Mouse (Mus musculus) cerebellum, adult 2 months (tissue): ENCODE data around the gene Aspdh. TPM values are rescaled to one million over a fixed set of nuclear protein-coding genes. Genes with fewer than 3 reads are reported as not detected.

Experiments used
- DNase-seq, 2 experiments: peaks; one replicate each; pipeline ENCODE4 v3.0.0; 2021
- H3K27ac ChIP-seq: fragments of 200-500 bp; 2 replicates; pipeline ENCODE4 v1.5.1; 2012; ENCODE audit warnings: low read length, control low read depth, inconsistent platforms; ENCODE audit not compliant: insufficient read depth
- H3K27me3 ChIP-seq: fragments of 200-500 bp; 2 replicates; pipeline ENCODE4 v1.6.1; 2012; ENCODE audit warnings: inconsistent platforms, mild to moderate bottlenecking, low read length, moderate library complexity; ENCODE audit not compliant: control insufficient read depth, insufficient read depth
- H3K4me1 ChIP-seq: fragments of 200-500 bp; 2 replicates; pipeline ENCODE4 v1.6.1; 2011; ENCODE audit warnings: low read length; ENCODE audit not compliant: control insufficient read depth, insufficient read depth
- H3K4me3 ChIP-seq: fragments of 200-500 bp; replicated peaks from 2 replicates; pipeline ENCODE3; 2011; ENCODE audit warnings: mild to moderate bottlenecking, low read depth, low read length, control low read depth; ENCODE audit not compliant: insufficient read depth
- CTCF ChIP-seq: fragments of 200-500 bp; IDR thresholded peaks from 2 replicates; pipeline ENCODE4 v1.5.1; 2011; ENCODE audit warnings: low read depth, mild to moderate bottlenecking, control low read depth, low read length, moderate library complexity, borderline replicate concordance; ENCODE audit not compliant: insufficient read depth
- POLR2A ChIP-seq: fragments of 200-500 bp; IDR thresholded peaks from 2 replicates; pipeline ENCODE4 v1.6.1; 2011; ENCODE audit warnings: low read length, control low read depth, borderline replicate concordance; ENCODE audit not compliant: insufficient read depth
- WGBS: fragments of 180-500 bp; shearing (Covaris S2); methylation state at CpG from one replicate; pipeline ENCODE4 v1.1.7; 2018; 5-methylcytosine and 5-hydroxymethylcytosine counted together
- polyA plus RNA-seq: library from polyadenylated mRNA; depleted of rRNA; stranded (reverse); fragments of >200 nt; gene quantifications from 2 replicates; pipeline ENCODE4 v1.2.3, GENCODE M21; 2012

Gene Aspdh
- polyA plus RNA-seq, 1 experiment = 10.2 TPM

DNA sequence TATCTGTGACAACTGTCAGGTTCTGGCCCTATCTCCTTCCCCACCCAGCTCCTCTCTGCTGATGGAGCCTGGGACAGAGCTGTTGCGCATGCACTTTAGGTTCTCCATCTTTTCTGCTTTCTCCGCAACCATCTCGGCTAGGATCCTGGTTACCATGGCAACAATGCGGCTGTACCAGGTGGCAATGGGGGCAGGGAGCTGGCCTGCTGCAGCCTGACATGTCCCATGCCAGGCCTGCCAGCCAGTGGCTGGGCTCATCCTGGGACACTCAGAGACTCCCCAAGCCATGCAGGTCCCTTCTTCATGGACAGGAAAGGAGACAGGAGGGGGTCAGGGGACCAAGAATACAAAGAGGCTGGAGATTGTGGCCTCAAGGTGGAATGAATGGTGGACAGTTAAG, 680 bp upstream of the Aspdh start:
- TF ChIP-seq POLR2A (peak; percentile 21; the same call in 1 of the 2 replicates), CTCF (no peak)
- peak; percentile 96 to 98 for DNase-seq
- H3K27me3 ChIP-seq = no peaks in the 10 kb centered on the region
- H3K4me3 ChIP-seq = peak overlapping the region; percentile 7
- WGBS = 2% methylated on average over 4 of the region's 4 CpGs
- peak overlapping the region; percentile 94 for H3K27ac ChIP-seq
- peaks cover 59% of the 10 kb centered on the region for H3K4me1 ChIP-seq

DNA sequence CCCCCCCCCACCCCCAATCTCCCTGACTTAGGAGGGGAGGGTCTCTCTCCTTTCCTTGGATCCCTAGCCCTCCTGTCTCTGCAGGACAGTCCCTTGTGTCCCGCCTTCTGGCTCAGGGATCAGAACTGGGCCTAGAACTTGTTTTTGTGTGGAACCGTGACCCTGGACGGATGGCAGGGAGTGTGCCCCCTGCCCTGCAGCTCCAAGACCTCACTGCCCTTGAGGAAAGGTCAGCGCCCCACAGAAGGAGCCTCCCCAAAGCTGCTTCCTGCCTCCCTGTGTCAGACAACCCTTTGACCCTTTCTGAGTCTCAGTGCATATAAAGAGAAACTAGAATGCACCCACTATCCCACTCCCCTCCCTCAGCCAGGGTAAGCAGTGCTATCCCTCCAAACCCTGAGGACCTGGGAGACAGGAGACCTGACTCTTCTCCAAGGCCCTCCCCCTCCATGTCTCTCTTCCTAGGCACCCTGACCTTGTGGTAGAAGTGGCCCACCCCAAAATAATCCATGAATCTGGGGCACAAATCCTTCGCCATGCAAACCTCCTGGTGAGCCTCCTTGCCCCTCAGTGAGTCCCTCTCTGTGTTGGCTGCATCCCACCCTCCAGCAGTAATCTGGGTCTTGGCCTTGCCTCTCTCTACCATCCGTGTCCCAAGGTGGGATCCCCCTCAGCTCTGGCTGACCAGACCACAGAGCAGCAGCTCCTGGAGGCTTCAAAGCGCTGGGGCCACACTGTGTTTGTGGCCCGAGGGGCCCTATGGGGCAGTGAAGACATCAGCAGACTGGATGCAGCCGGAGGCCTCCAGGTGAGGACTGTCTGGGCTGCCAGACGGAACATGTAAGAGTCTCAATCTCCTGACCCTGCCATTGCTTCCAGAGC, 1.1 kb downstream of the Aspdh start:
- peaks cover 49% of the 10 kb centered on the region for H3K4me1 ChIP-seq
- 60% methylated on average over 10 of the region's 10 CpGs for WGBS
- H3K27ac ChIP-seq = peak overlapping the region; percentile 94
- no peaks in the 10 kb centered on the region for H3K27me3 ChIP-seq
- H3K4me3 ChIP-seq = no peak overlapping the region
- DNase-seq = peak; percentile 40 to 50
- TF ChIP-seq POLR2A (no peak), CTCF (no peak)

DNA sequence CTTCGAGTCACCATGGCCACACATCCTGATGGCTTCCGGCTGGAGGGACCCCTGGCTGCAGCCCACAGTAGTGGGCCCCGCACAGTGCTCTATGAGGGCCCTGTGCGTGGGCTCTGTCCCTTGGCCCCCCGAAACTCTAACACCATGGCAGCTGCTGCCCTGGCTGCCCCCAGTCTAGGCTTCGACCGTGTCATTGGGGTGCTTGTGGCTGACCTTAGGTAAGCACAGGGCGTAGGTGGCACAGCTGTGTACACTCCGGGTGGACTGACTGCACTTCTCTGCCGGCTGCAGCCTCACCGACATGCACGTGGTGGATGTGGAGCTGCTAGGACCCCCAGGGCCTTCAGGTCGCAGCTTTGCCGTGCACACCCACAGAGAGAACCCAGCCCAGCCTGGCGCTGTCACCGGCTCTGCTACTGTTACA, 1.7 kb downstream of the Aspdh start:
- TF ChIP-seq POLR2A (no peak), CTCF (no peak)
- Histone ChIP-seq H3K27ac (peak overlapping the region; percentile 94), H3K4me3 (no peak overlapping the region), H3K27me3 (no peaks in the 10 kb centered on the region), H3K4me1 (peaks cover 43% of the 10 kb centered on the region)
- DNase-seq = peak; percentile 48 to 56
- 55% methylated on average over 16 of the region's 16 CpGs for WGBS

DNA sequence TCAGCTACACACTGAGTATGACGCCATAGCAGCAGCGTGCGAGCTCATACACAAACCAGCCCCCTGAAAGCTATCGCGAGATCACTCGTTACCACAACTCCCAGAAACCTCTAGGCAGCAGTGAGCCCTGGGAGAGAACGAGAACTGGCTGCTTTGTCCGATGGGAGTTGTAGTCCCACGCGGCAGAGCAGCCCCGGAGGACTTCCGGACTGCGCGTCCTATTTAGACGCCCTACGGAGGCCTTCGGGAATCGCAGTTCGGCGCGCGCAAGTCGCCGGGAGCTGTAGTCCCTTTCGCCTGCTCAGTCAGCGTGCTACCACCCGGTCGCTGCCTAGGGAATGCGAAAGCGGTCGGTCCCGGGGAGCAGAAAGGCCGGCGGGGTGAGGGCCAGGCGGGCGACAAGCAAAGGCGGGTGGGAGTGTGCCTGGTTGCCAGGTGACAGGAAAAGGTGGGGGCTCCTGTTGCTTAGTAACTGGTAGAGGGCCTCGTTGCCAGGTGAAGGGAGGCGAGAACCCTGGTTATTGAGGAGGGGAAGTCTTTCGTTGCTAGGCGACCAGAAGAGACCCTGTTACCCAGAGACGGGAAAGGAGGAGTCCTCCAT, 2.7 kb downstream of the Aspdh start, which contains the start of gene Josd2:
Gene Josd2, plus strand, starts transcription at position 170 of the 601 bp plus-strand sequence.
- Histone ChIP-seq H3K27ac (peak within 1 kb of the TSS; percentile 94), H3K27me3 (no peaks in the 10 kb centered on the region), H3K4me1 (peaks cover 49% of the 10 kb centered on the region), H3K4me3 (peak within 1 kb of the TSS; percentile 69)
- TF ChIP-seq CTCF = no peak
- TF ChIP-seq POLR2A = peak; percentile 67
- peak; percentile 93 to 98 for DNase-seq
- WGBS = under 1% methylated on average over 42 of the region's 42 CpGs

DNA sequence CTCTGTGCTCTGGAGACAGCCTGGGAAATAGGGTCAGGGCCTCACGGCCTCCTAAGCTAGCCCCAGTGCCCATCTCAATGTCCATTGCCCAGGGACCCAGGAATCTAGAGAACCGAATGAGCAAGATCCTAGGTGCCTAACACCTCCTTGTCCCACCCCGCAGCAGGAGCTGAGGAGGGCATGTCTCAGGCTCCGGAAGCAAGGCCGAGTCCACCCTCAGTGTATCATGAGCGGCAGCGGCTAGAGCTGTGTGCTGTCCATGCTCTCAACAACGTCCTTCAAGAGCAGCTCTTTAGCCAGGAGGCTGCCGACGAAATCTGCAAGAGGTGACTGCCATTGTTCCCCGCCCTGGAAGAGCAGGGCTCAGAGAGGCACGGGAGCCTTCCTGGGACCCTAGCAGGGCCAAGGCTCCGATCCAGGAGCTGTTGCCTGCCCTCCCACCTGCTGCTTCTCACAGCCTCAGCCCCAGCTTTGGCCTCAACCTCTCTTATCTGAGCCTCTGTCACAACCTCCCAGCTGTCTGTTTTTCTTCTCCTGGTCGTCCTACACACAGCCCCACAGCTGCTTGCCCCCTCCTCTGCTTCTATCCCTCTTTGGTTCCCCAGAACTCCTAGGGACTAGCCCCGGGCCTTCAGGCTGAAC, 3.6 kb downstream of the Aspdh start:
- WGBS = 13% methylated on average over 15 of the region's 15 CpGs
- peaks cover 49% of the 10 kb centered on the region for H3K4me1 ChIP-seq

DNA sequence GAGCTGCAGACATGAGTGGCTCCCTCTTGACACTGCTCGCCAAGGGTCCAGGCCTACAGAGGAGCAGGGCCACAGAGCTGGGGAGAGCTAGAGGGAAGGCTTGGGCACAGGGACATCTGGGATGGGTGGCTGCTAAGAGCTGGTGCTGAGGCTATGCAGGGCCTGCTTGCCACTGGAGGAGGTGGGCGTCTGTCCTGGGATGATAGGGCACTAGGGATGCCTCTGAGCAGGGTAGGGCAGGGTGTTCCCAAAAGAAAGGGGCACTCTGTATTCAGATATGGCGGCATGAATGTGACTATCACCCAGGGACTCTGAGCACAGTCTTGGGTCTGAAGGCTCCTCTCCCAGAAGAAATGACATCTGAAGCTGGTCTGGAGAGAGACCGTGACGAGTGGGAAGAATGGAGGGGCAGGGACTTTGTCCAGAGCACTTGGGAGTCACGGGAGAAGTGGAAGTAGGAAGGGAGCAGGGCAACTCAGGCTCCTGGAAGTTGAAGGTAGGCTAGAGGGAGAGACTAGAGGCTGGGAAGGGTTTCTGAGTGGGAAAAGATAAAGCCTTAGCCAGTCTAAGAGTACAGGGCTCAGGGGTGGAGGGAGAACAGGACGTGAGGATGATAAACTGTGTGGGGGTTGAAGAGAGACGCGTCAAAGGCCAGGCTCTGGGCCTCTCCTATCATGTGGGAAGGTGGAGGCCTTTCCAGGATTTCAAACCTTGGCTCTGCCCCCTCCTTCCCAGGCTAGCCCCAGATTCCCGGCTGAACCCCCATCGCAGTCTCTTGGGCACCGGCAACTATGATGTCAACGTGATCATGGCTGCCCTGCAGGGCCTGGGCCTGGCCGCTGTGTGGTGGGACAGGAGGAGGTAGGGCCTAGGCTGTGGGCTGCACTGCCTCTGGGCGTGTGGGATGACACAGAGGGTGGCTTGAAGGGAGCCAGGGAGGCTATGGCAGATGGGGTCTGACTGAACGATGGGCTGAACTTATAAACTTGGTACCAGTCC, 4.8 kb downstream of the Aspdh start:
- TF ChIP-seq CTCF = no peak
- TF ChIP-seq POLR2A = no peak
- Histone ChIP-seq H3K4me3 (no peak overlapping the region), H3K27me3 (no peaks in the 10 kb centered on the region), H3K27ac (peak overlapping the region; percentile 25; the same call in 1 of the 2 replicates), H3K4me1 (peaks cover 48% of the 10 kb centered on the region)
- 77% methylated on average over 16 of the region's 16 CpGs for WGBS
- DNase-seq = peak in 1 of 2 experiments; percentile 27

More for the DNA sequence above, 3.6 kb downstream of the Aspdh start:
- TF ChIP-seq CTCF (no peak), POLR2A (no peak)
- H3K4me3 ChIP-seq = peak overlapping the region; percentile 69
- peak overlapping the region; percentile 32 for H3K27ac ChIP-seq
- DNase-seq = peak in 1 of 2 experiments; percentile 54
- H3K27me3 ChIP-seq = no peaks in the 10 kb centered on the region
